Mouse (Mus musculus): ENCODE results near the gene Gm49450. TPM values are rescaled to one million over a fixed set of nuclear protein-coding genes. Genes with fewer than 3 reads are reported as not detected.
A peak's percentile ranks its signal among the peaks of the same experiment; 100 is the strongest.
"Not testable (repeated sequence)": the region's sequence is repeated elsewhere in the genome, so short reads cannot be mapped to it uniquely, and the experiment has no call there.

Gm49450 gene
- polyA plus RNA-seq, 1 experiment from 2014 or later, result not detected

- peaks cover 28% of the 10 kb centered on the region for H3K4me1 ChIP-seq (replicated peaks)
- H3K9ac ChIP-seq, result no peak overlapping the region
- H3K27ac ChIP-seq (replicated peaks), result no peak overlapping the region
- no peaks in the 10 kb centered on the region for H3K27me3 ChIP-seq
- WGBS, result 53% methylated on average over 8 of the region's 8 CpGs
- ATAC-seq (ENCODE audit: low FRiP score, low read depth), result no peak
- no peaks in the 10 kb centered on the region for H3K9me3 ChIP-seq
- 0 out of 2 replicates have a peak, but pooled peaks cover 5% of the 10 kb centered on the region for H3K36me3 ChIP-seq
- no peak overlapping the region for H3K4me2 ChIP-seq
- H3K4me3 ChIP-seq, result no peak overlapping the region
These were observed 23.2 kb downstream of the Gm49450 start for GRCm38 (mm10) chr15:98930017-98930734.

DNA sequence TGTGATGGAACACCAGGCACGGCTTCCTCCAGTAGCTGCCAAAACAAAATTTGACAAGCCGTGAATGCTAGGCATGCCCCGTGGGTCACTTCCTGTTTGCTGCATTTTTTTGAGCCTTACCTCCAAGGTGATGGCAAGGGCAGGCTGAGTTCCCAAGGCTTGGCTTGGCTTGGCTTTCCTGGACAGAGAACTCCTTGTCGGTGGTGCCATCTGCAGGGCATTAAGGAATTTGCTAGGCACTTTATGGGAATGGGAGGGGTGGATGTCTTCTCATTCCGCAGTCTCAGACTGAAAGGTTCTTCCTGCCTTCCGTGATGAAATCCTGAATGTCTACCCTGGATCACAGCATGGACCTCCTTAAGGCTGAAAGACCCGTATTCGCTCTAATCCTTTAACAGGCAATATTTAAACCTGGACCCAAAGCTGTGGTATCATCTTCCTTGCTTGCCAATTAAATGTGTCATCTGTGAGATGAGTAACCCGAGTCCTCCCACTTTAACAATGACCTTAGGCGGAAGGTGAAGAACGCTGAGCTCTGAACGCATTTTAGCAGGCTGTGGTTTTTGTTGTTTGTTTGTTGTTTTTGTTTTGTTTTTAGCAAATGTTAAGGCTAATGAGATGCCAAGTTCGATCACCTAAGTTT is 24.6 kb downstream of the Gm49450 start:
- ATAC-seq (ENCODE audit: low FRiP score, low read depth), result no peak
- WGBS, result 17% methylated on average over 13 of the region's 13 CpGs

DNA sequence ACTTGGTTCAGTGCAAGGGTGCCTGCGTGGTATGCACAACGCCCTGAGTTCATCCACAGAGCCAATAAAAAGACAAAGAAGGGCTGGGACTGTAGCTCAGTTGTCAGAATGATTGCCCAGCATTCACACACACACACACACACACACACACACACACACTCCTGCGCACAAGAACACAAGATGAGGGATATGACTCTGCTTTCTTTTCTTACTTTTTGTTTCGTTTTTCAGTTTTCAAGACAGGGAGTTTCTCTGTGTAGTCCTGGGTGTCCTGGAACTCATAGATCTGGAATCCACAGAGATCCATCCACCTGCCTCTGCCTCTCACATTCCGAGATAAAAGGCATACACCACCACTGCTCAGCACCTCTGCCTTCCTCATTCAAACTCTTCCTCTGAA is 25.8 kb downstream of the Gm49450 start:
- H3K4me1 ChIP-seq (replicated peaks), result peaks cover 18% of the 10 kb centered on the region
- no peaks in the 10 kb centered on the region for H3K9me3 ChIP-seq
- 0 out of 2 replicates have a peak, but pooled peaks cover 5% of the 10 kb centered on the region for H3K36me3 ChIP-seq
- no peak overlapping the region for H3K9ac ChIP-seq
- no peak overlapping the region for H3K27ac ChIP-seq (replicated peaks)
- 83% methylated on average over 5 of the region's 5 CpGs for WGBS
- H3K4me3 ChIP-seq, result no peak overlapping the region
- ATAC-seq (ENCODE audit: low FRiP score, low read depth), result no peak
- no peak overlapping the region for H3K4me2 ChIP-seq
- H3K27me3 ChIP-seq, result no peaks in the 10 kb centered on the region

More for the DNA sequence above, 24.6 kb downstream of the Gm49450 start:
- Histone ChIP-seq H3K4me2 (0 out of 2 replicates have a peak overlapping the region, but pooled peaks have one; percentile 8), H3K36me3 (0 out of 2 replicates have a peak, but pooled peaks cover 5% of the 10 kb centered on the region), H3K9ac (0 out of 2 replicates have a peak overlapping the region, but pooled peaks have one; percentile 16), H3K4me1 (replicated peaks) (peaks cover 23% of the 10 kb centered on the region), H3K27me3 (no peaks in the 10 kb centered on the region), H3K27ac (replicated peaks) (no peak overlapping the region; the same call in 1 of the 2 replicates), H3K9me3 (no peaks in the 10 kb centered on the region), H3K4me3 (no peak overlapping the region)

DNA sequence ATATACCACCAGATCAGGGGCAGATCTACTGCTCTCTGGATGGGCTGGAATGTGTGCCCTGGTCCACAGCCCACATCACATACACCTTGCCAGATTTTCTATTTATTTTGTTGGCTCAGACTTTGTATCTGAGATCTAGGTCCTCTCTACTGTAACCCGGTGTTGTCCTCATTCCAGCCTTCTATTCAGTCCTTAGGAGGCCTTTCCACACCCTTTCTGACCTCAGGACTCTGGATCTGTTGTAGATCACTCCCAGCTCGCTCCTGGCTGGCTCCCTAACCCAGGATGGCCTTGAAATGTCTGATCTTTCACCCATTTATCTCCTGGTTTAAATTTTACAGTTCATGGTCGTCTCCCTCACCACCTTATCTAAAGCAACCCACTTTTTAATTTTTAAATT is 28.7 kb downstream of the Gm49450 start:
- no peak overlapping the region for H3K4me2 ChIP-seq
- ATAC-seq (ENCODE audit: low FRiP score, low read depth), result no peak
- H3K27ac ChIP-seq (replicated peaks), result no peak overlapping the region
- no peak overlapping the region for H3K4me3 ChIP-seq
- peaks cover 6% of the 10 kb centered on the region for H3K4me1 ChIP-seq (replicated peaks)
- 80% methylated on average over 3 of the region's 3 CpGs for WGBS
- no peaks in the 10 kb centered on the region for H3K27me3 ChIP-seq
- no peaks in the 10 kb centered on the region for H3K9me3 ChIP-seq
- H3K36me3 ChIP-seq, result no peaks in the 10 kb centered on the region
- no peak overlapping the region for H3K9ac ChIP-seq

GRCm38 (mm10) chr15:98923031-98923537 is 30.3 kb downstream of the Gm49450 start:
- H3K9ac ChIP-seq, result no peak overlapping the region
- H3K4me2 ChIP-seq, result no peak overlapping the region
- H3K36me3 ChIP-seq, result no peaks in the 10 kb centered on the region
- 86% methylated on average over 2 of the region's 2 CpGs for WGBS
- H3K27me3 ChIP-seq, result no peaks in the 10 kb centered on the region
- no peak overlapping the region for H3K27ac ChIP-seq (replicated peaks)
- no peaks in the 10 kb centered on the region for H3K9me3 ChIP-seq
- peaks cover 9% of the 10 kb centered on the region for H3K4me1 ChIP-seq (replicated peaks)
- no peak overlapping the region for H3K4me3 ChIP-seq
- no peak for ATAC-seq (ENCODE audit: low FRiP score, low read depth)

DNA sequence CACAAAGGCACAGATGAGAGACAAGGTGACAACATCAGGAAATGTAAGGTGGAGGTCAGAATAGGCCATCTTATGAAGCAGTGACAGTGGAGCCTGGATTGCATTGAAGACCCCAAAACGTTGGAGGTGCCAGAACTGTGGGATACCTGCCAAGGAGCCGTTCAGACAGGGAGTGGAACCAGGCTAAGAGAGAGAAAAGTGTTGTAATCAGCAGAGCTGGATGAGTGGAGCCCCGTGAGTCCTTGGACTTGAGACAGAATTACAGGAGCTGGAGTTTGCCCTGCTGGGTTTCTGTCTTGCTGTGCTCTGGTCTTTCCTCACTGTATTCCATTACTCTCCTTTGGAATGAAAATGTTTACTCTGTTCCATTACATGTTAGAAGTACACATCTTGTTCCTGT is 30.8 kb downstream of the Gm49450 start:
- no peak for ATAC-seq (ENCODE audit: low FRiP score, low read depth)
- 61% methylated on average over 3 of the region's 3 CpGs for WGBS
- Histone ChIP-seq H3K9ac (no peak overlapping the region), H3K27me3 (no peaks in the 10 kb centered on the region), H3K4me1 (replicated peaks) (peaks cover 9% of the 10 kb centered on the region), H3K36me3 (no peaks in the 10 kb centered on the region), H3K4me3 (no peak overlapping the region), H3K27ac (replicated peaks) (no peak overlapping the region), H3K4me2 (no peak overlapping the region), H3K9me3 (no peaks in the 10 kb centered on the region)

- Histone ChIP-seq H3K9ac (no peak overlapping the region), H3K27ac (replicated peaks) (no peak overlapping the region), H3K4me2 (no peak overlapping the region), H3K36me3 (no peaks in the 10 kb centered on the region), H3K4me3 (no peak overlapping the region), H3K27me3 (no peaks in the 10 kb centered on the region), H3K4me1 (replicated peaks) (peaks cover 16% of the 10 kb centered on the region), H3K9me3 (no peaks in the 10 kb centered on the region)
- no peak for ATAC-seq (ENCODE audit: low FRiP score, low read depth)
- WGBS, result 87% methylated on average over 5 of the region's 5 CpGs
These were observed 31.8 kb downstream of the Gm49450 start for GRCm38 (mm10) chr15:98921510-98921909.

- peak overlapping the region; percentile 97 for H3K27ac ChIP-seq (replicated peaks)
- not testable (repeated sequence) for H3K9me3 ChIP-seq; H3K36me3 ChIP-seq; H3K27me3 ChIP-seq; ATAC-seq (ENCODE audit: low FRiP score, low read depth)
- peaks cover 34% of the 10 kb centered on the region for H3K4me1 ChIP-seq (replicated peaks)
- peak overlapping the region; percentile 98 for H3K4me3 ChIP-seq
- WGBS, result 24% methylated on average over 8 of the region's 8 CpGs
- peak overlapping the region; percentile 88 for H3K4me2 ChIP-seq
- H3K9ac ChIP-seq, result peak overlapping the region; percentile 35; the same call in 1 of the 2 replicates
These were observed 34.9 kb downstream of the Gm49450 start for GRCm38 (mm10) chr15:98918499-98918895.

- Histone ChIP-seq H3K27ac (replicated peaks) (peak within 1 kb of the TSS; percentile 97), H3K4me3 (peak within 1 kb of the TSS; percentile 98), H3K9ac (peak within 1 kb of the TSS; percentile 85), H3K4me2 (peak within 1 kb of the TSS; percentile 88), H3K9me3 (no peaks in the 10 kb centered on the region), H3K36me3 (peaks cover 7% of the 10 kb centered on the region), H3K4me1 (replicated peaks) (peaks cover 34% of the 10 kb centered on the region), H3K27me3 (no peaks in the 10 kb centered on the region)
- WGBS, result under 1% methylated on average over 82 of the region's 82 CpGs
- ATAC-seq (ENCODE audit: low FRiP score, low read depth), result peak; percentile 98
These were observed 35.5 kb downstream of the Gm49450 start, which contains the start of gene Lmbr1l for GRCm38 (mm10) chr15:98917538-98918498. TSS of gene Lmbr1l (minus strand) at chr15:98918231.

DNA sequence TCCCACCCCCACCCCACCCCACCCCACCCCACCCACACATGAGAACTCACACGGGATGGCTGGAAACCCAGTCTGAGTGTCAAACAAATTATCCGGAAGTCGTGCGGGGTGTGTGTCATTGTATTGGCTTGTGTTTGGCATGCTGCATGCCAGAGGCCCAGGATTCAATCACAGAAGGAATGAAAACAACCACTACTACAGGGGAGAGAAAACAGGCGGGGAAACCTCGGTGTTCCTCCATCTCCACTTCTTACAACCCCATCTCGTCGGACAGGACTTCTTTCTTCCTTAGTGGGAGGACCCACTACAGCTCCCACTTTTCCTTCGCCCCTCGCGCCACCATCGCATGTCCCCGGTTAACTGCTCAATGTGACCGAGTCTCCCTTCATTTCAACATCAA is 36.3 kb downstream of the Gm49450 start:
- H3K4me3 ChIP-seq, result peak overlapping the region; percentile 98
- WGBS, result 2% methylated on average over 14 of the region's 14 CpGs
- no peaks in the 10 kb centered on the region for H3K9me3 ChIP-seq
- H3K4me2 ChIP-seq, result peak overlapping the region; percentile 88
- no peak for ATAC-seq (ENCODE audit: low FRiP score, low read depth)
- H3K27me3 ChIP-seq, result no peaks in the 10 kb centered on the region
- peak overlapping the region; percentile 97 for H3K27ac ChIP-seq (replicated peaks)
- peaks cover 14% of the 10 kb centered on the region for H3K36me3 ChIP-seq
- H3K9ac ChIP-seq, result peak overlapping the region; percentile 85
- peaks cover 34% of the 10 kb centered on the region for H3K4me1 ChIP-seq (replicated peaks)

- Histone ChIP-seq H3K4me2 (peak overlapping the region; percentile 88), H3K9ac (peak overlapping the region; percentile 85; the same call in 1 of the 2 replicates), H3K27ac (replicated peaks) (no peak overlapping the region), H3K4me1 (replicated peaks) (peaks cover 34% of the 10 kb centered on the region), H3K36me3 (peaks cover 25% of the 10 kb centered on the region), H3K4me3 (peak overlapping the region; percentile 98; the same call in 1 of the 2 replicates), H3K9me3 (no peaks in the 10 kb centered on the region), H3K27me3 (no peaks in the 10 kb centered on the region)
- no peak for ATAC-seq (ENCODE audit: low FRiP score, low read depth)
- WGBS, result 97% methylated on average over 4 of the region's 4 CpGs
These were observed 37.3 kb downstream of the Gm49450 start for GRCm38 (mm10) chr15:98916016-98916415.
